Mouse (Mus musculus) kidney, postnatal 4 days (tissue): Measurements from ENCODE around the gene Duoxa1.

Experiments used
- DNase-seq, 2 experiments: peaks; one replicate each; pipeline ENCODE4 v3.0.0; 2021; ENCODE audit warnings: mixed read lengths in 2 of 2

The Duoxa1 gene

GRCm38 (mm10) chr2:122297271-122298095 lies 16.0 kb downstream of the Duoxa1 start:
- DNase-seq: no peak

- DNase-seq: no peak
Measured at GRCm38 (mm10) chr2:122294916-122295315, 18.6 kb downstream of the Duoxa1 start.

- no peak for DNase-seq
Measured at GRCm38 (mm10) chr2:122286137-122286536, 27.4 kb downstream of the Duoxa1 start.

- no peak for DNase-seq
Measured at GRCm38 (mm10) chr2:122284091-122284490, 29.4 kb downstream of the Duoxa1 start.

GRCm38 (mm10) chr2:122278769-122279168 lies 34.8 kb downstream of the Duoxa1 start:
- no peak for DNase-seq

GRCm38 (mm10) chr2:122266407-122267193 lies 46.9 kb downstream of the Duoxa1 start:
- DNase-seq: no peak

- no peak for DNase-seq
Measured at GRCm38 (mm10) chr2:122264690-122265089, 48.8 kb downstream of the Duoxa1 start.

GRCm38 (mm10) chr2:122260729-122261128 lies 52.8 kb downstream of the Duoxa1 start:
- no peak for DNase-seq

- DNase-seq: no peak
Measured at GRCm38 (mm10) chr2:122255997-122256396, 57.5 kb downstream of the Duoxa1 start.
